Mouse (Mus musculus): ENCODE measurements around the gene Foxj2.

GRCm38 (mm10) chr6:122852696-122853095 is 33.0 kb downstream of the Foxj2 start:
- TF ChIP-seq CTCF (IDR thresholded peaks at IDR 0.05; ENCODE audit: borderline replicate concordance, extremely low read depth, insufficient read depth, insufficient read length) = no peak
- no peak for TF ChIP-seq POLR2A (IDR thresholded peaks at IDR 0.05; ENCODE audit: borderline replicate concordance, extremely low read depth, insufficient read depth, insufficient read length, poor library complexity, severe bottlenecking)

Measured in brain, embryonic 14.5 days (tissue).